1 mouse cellular context compared by ENCODE assay signal in the genomic region with DNA sequence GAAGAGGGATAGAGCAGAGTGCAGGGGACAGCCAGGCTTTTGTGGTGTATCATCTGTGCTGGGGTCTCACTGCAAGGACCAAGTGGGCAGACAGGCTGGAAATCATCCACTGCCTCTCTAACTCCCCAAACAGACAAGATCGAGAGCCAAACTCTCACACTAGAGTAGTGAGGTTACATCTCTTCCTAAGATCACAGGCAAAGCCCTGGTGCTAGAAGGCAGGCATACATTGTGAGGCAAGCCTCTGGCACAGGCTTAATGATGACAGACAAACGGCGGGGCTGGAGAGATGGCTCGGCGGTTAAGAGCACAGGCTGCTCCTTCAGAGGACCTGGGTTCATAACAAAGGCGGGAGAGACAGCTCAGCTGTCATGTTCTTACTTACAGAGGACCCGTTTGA.
TF ChIP-seq lines count a peak whose summit lies in the region.

No protein-coding gene starts in this region.

TF ChIP-seq in CH12.LX, 34 proteins besides CTCF, POLR2A, EP300 and RAD21:
- TF ChIP-seq RCOR1 (conservative IDR thresholded peaks at IDR 0.05; ENCODE audit: low read depth, low read length) (no peak), SIN3A (IDR thresholded peaks at IDR 0.05; ENCODE audit: low read length) (no peak; the same call in 1 of the 2 replicates), USF2 (conservative IDR thresholded peaks at IDR 0.05; ENCODE audit: low read depth, low read length) (no peak), MAFK (IDR thresholded peaks at IDR 0.05; ENCODE audit: insufficient replicate concordance, low read length) (no peak), MXI1 (IDR thresholded peaks at IDR 0.05; ENCODE audit: low read depth, low read length) (peak; percentile 51; the same call in 1 of the 2 replicates), MEF2A (IDR thresholded peaks at IDR 0.05; ENCODE audit: borderline replicate concordance, low read depth, low read length) (no peak), UBTF (IDR thresholded peaks at IDR 0.05; ENCODE audit: low read depth, low read length) (no peak), BHLHE40 (IDR thresholded peaks at IDR 0.05; ENCODE audit: low read depth, low read length) (no peak), JUND (conservative IDR thresholded peaks at IDR 0.05; ENCODE audit: low read depth, low read length) (no peak), MAX (IDR thresholded peaks at IDR 0.05; ENCODE audit: low read length) (0 out of 2 replicates have a peak, but pooled peaks have one; percentile 38), KAT2A (IDR thresholded peaks at IDR 0.05; ENCODE audit: insufficient replicate concordance, low read length) (no peak), PAX5 (IDR thresholded peaks at IDR 0.05; ENCODE audit: low read length) (no peak), ETS1 (conservative IDR thresholded peaks at IDR 0.05; ENCODE audit: low read depth, low read length) (no peak), POLR2AphosphoS2 (IDR thresholded peaks at IDR 0.05; ENCODE audit: low read depth, low read length) (no peak), IRF4 (IDR thresholded peaks at IDR 0.05; ENCODE audit: low read depth, low read length) (no peak), TBP (conservative IDR thresholded peaks at IDR 0.05; ENCODE audit: low read depth, low read length) (0 out of 2 replicates have a peak, but pooled peaks have one; percentile 3), ELF1 (IDR thresholded peaks at IDR 0.05; ENCODE audit: low read depth, low read length) (no peak), JUN (IDR thresholded peaks at IDR 0.05; ENCODE audit: insufficient read depth, low read depth, low read length) (no peak), NELFE (IDR thresholded peaks at IDR 0.05; ENCODE audit: low read depth, low read length) (no peak), SMC3 (IDR thresholded peaks at IDR 0.05; ENCODE audit: low read depth, low read length) (no peak), E2F4 (IDR thresholded peaks at IDR 0.05; ENCODE audit: insufficient replicate concordance, low read depth, low read length) (no peak)
